Mouse (Mus musculus): Measurements from ENCODE around the gene Carm1. TPM values are rescaled to one million over a fixed set of nuclear protein-coding genes. Genes with fewer than 3 reads are reported as not detected.
"Not testable (repeated sequence)": the region's sequence is repeated elsewhere in the genome, so short reads cannot be mapped to it uniquely, and the experiment has no call there.

Gene Carm1
- polyA plus RNA-seq, 1 experiment from 2014 or later = 32.1 TPM

DNA sequence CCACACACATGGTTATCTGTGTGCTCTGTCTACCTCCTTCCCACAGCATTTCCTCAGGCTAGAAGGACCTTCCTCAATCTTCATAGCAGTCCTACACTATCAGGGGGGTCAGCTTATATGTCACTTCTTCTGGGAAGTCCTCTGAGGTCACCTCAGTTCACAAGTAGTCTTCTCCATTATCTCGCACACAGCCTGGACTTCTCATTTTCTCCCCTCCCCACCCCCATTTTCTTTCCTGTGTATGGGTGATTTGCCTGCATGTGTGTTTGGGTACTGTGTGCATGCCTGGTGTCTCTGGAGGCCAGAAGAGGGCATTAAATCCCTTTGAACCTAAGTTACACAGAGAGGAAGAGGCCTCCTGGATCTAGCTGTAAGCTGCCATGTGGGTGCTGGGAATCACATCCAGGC is 18.8 kb upstream of the Carm1 start:
- H3K4me3 ChIP-seq (ENCODE audit: low read length) = no peak overlapping the region
- no peaks in the 10 kb centered on the region for H3K9me3 ChIP-seq (ENCODE audit: low read length)
- 54% methylated on average over 1 of the region's 1 CpGs for WGBS
- no peak overlapping the region for H3K27ac ChIP-seq (ENCODE audit: low read length)
- H3K9ac ChIP-seq (replicated peaks; ENCODE audit: low read length) = no peak overlapping the region
- no peaks in the 10 kb centered on the region for H3K4me1 ChIP-seq (ENCODE audit: insufficient read depth, low read length)
- no peak overlapping the region for H3K4me2 ChIP-seq (replicated peaks; ENCODE audit: low read depth, low read length)
- H3K27me3 ChIP-seq (ENCODE audit: insufficient read depth, low read length) = no peaks in the 10 kb centered on the region
- no peak; the same call in 1 of the 2 replicates for ATAC-seq (ENCODE audit: low FRiP score, low TSS enrichment)
- no peaks in the 10 kb centered on the region for H3K36me3 ChIP-seq (ENCODE audit: insufficient read depth, low read length)

DNA sequence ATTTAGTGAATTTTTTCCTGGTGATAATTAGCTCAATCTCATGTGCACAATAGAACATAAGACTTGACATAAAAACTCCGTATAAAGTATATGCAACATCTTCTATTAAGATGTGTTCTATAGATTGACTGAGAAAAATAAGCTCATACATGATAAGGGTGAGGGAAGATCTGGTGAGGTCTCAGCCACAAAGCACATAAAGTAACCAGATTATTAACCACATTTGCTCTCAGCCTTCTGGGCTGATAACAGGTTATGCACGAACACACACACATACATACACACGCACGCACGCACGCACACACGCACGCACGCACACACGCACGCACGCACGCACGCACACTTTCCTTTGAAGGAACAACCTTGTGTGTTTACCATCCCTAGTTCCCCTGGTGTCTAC is 10.2 kb upstream of the Carm1 start:
- H3K4me1 ChIP-seq (ENCODE audit: insufficient read depth, low read length) = no peaks in the 10 kb centered on the region
- no peaks in the 10 kb centered on the region for H3K36me3 ChIP-seq (ENCODE audit: insufficient read depth, low read length)
- H3K27me3 ChIP-seq (ENCODE audit: insufficient read depth, low read length) = no peaks in the 10 kb centered on the region
- H3K9me3 ChIP-seq (ENCODE audit: low read length) = no peaks in the 10 kb centered on the region
- no peak overlapping the region for H3K9ac ChIP-seq (replicated peaks; ENCODE audit: low read length)
- H3K4me2 ChIP-seq (replicated peaks; ENCODE audit: low read depth, low read length) = no peak overlapping the region
- WGBS = 90% methylated on average over 14 of the region's 14 CpGs
- no peak for ATAC-seq (ENCODE audit: low FRiP score, low TSS enrichment)
- H3K4me3 ChIP-seq (ENCODE audit: low read length) = no peak overlapping the region
- no peak overlapping the region for H3K27ac ChIP-seq (ENCODE audit: low read length)

DNA sequence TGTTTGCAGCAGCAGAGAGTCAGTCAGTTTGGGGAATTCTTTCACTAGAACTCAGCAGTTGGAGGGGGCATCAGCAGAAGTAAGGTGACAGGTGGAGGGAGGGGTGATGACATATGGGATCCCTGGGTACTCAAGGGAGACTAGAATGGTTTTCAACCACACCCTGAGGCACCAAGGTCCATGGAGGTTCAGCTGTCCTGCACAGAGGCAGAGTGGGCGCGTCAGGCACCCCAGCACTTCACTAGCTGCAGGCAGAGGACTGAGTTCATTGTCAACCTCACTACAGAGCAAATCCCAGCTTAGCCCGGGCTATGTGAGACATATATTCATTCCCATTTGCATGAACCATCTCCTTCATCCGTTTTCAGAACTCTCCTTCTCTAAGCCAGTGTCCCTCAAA is 9.7 kb upstream of the Carm1 start:
- no peak overlapping the region for H3K4me2 ChIP-seq (replicated peaks; ENCODE audit: low read depth, low read length)
- no peaks in the 10 kb centered on the region for H3K36me3 ChIP-seq (ENCODE audit: insufficient read depth, low read length)
- ATAC-seq (ENCODE audit: low FRiP score, low TSS enrichment) = 0 out of 2 replicates have a peak, but pooled peaks have one; percentile 35
- 74% methylated on average over 4 of the region's 4 CpGs for WGBS
- no peak overlapping the region for H3K9ac ChIP-seq (replicated peaks; ENCODE audit: low read length)
- no peaks in the 10 kb centered on the region for H3K27me3 ChIP-seq (ENCODE audit: insufficient read depth, low read length)
- no peak overlapping the region for H3K27ac ChIP-seq (ENCODE audit: low read length)
- H3K4me1 ChIP-seq (ENCODE audit: insufficient read depth, low read length) = no peaks in the 10 kb centered on the region
- H3K4me3 ChIP-seq (ENCODE audit: low read length) = no peak overlapping the region
- no peaks in the 10 kb centered on the region for H3K9me3 ChIP-seq (ENCODE audit: low read length)

DNA sequence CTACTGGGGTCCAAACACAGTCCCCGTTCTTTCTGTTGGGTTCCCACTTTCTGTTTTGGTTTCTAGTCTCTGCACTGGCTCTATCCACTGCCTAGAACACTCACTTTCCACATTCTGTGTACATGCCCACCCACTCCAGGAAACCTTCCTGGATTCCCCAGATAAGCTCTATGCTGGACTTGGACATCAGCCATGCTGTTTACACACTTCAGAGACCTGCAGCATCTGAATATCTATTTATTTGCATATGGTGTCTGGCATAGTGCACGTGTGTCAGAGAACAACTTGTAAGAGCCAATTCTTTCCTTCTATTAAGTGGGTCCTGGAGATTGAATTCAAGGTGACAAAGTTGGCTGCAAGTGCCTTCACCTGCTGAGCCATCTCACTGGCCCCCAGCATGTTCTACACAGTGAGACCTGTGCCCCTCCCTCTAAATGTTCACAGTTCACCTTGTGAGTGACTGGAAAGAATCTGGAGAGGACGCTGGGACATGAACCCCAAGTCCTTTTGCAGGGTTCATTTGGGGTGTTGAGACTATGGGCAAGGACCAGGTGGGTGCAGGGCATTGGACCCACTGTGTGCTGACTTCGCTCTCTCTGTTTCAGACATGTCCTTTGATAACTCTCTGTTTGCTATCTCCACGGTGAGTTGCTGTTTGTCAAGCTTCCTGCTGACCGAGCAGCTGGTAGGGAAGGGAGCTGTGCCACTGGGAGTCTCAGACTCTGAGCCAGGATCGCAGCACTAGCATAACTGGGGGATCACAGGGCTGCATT is 6.5 kb upstream of the Carm1 start:
- Histone ChIP-seq H3K36me3 (ENCODE audit: insufficient read depth, low read length) (no peaks in the 10 kb centered on the region), H3K27ac (ENCODE audit: low read length) (no peak overlapping the region), H3K9me3 (ENCODE audit: low read length) (no peaks in the 10 kb centered on the region), H3K9ac (replicated peaks; ENCODE audit: low read length) (no peak overlapping the region), H3K4me3 (ENCODE audit: low read length) (no peak overlapping the region), H3K4me1 (ENCODE audit: insufficient read depth, low read length) (peaks cover 7% of the 10 kb centered on the region; the same call in 1 of the 2 replicates), H3K4me2 (replicated peaks; ENCODE audit: low read depth, low read length) (no peak overlapping the region), H3K27me3 (ENCODE audit: insufficient read depth, low read length) (no peaks in the 10 kb centered on the region)
- WGBS = 74% methylated on average over 7 of the region's 7 CpGs
- ATAC-seq (ENCODE audit: low FRiP score, low TSS enrichment) = no peak

DNA sequence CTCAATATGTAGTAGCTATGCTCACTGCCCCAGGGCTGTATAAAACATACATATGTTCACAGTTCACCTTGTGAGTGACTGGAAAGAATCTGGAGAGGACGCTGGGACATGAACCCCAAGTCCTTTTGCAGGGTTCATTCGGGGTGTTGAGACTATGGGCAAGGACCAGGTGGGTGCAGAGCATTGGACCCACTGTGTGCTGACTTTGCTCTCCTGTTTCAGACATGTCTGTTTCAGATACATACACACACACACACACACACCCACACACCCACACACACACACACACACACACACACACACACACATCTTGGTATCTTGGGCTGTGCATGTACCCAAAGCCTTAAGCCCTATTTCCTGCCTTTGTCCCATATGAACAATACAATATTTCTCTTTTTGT is 4.7 kb upstream of the Carm1 start:
- peaks cover 11% of the 10 kb centered on the region; the same call in 1 of the 2 replicates for H3K4me1 ChIP-seq (ENCODE audit: insufficient read depth, low read length)
- H3K27me3 ChIP-seq (ENCODE audit: insufficient read depth, low read length); H3K4me3 ChIP-seq (ENCODE audit: low read length); H3K9me3 ChIP-seq (ENCODE audit: low read length); ATAC-seq (ENCODE audit: low FRiP score, low TSS enrichment); H3K9ac ChIP-seq (replicated peaks; ENCODE audit: low read length); H3K36me3 ChIP-seq (ENCODE audit: insufficient read depth, low read length); H3K27ac ChIP-seq (ENCODE audit: low read length); H3K4me2 ChIP-seq (replicated peaks; ENCODE audit: low read depth, low read length): not testable (repeated sequence)
- 91% methylated on average over 2 of the region's 2 CpGs for WGBS

DNA sequence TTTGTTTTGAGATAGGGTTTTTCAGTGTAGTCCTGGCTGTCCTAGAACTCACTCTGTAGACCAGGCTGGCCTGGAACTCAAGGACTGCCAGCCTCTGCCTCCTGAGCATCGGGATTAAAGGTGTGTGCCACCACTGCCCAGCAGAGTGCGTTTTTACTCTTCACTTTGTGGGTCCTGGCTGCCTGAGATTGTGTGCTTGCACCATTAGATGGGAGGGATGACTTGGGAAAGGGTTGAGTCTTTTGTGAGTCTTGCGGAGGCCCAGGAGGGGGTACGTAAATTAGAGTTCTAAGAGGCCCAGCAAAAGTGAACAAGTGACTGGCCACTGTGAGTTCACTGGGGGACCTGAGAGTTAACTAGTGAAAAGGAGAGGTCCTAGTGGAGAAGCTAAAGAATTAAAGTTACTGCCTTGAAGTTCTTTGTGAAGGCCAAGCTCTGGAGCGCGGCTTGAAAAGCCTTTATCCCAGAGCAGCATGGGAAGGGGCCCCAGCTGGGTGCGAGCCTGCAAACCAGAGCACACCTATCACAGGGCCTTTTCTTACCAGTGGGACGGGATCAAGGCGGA is 1.3 kb upstream of the Carm1 start:
- Histone ChIP-seq H3K4me2 (replicated peaks; ENCODE audit: low read depth, low read length) (peak overlapping the region; percentile 68), H3K36me3 (ENCODE audit: insufficient read depth, low read length) (0 out of 2 replicates have a peak, but pooled peaks cover 3% of the 10 kb centered on the region), H3K27me3 (ENCODE audit: insufficient read depth, low read length) (no peaks in the 10 kb centered on the region), H3K4me3 (ENCODE audit: low read length) (peak overlapping the region; percentile 61), H3K4me1 (ENCODE audit: insufficient read depth, low read length) (peaks cover 20% of the 10 kb centered on the region), H3K9me3 (ENCODE audit: low read length) (no peaks in the 10 kb centered on the region), H3K27ac (ENCODE audit: low read length) (peak overlapping the region; percentile 98), H3K9ac (replicated peaks; ENCODE audit: low read length) (peak overlapping the region; percentile 64)
- 9% methylated on average over 9 of the region's 9 CpGs for WGBS
- peak; percentile 86 for ATAC-seq (ENCODE audit: low FRiP score, low TSS enrichment)

DNA sequence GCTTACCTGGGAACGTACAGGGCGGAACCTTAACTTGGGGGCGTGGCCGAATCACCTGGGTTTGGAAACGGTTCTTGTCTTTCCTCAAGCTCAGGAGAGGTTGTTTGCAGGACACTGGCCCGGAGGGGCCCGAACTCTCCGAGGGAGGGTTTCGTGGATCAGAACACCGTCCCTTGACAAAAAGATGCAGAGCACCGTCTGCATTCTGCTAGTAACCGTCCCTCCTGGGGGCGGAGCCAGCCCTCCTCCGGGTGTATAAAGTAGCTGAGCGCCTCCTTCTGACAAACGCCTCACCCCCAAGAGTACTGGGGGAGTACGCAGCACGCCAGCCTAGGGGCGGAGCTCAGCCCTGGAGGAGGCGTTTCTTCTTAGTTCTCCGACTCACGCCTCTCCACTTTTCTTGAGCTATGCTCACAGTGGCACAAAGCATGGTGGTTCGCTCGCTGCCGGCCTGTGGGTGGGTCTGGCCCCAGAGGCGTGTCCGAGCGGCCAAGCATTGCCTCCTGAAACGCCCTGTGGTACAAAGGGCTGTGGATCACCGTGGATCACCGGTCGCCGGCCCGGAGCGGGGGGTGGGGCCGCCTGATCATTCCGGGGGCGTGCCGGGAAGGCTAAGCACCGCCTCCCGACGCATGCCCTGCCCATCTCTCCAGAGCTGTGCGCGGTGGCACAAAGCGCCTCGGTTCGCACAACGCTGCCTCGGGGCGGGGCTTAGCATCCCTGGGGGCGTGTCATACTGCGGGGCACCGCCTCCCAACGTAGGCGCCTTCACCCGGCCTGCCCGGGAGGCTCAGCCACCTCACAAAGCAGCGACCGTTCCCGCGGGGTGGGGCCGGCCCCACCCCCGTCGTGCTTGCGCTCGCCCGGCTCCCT is 542 bp upstream of the Carm1 start:
- Histone ChIP-seq H3K9ac (replicated peaks; ENCODE audit: low read length) (peak overlapping the region; percentile 64), H3K36me3 (ENCODE audit: insufficient read depth, low read length) (peaks cover 4% of the 10 kb centered on the region; the same call in 1 of the 2 replicates), H3K27me3 (ENCODE audit: insufficient read depth, low read length) (no peaks in the 10 kb centered on the region), H3K9me3 (ENCODE audit: low read length) (no peaks in the 10 kb centered on the region), H3K4me2 (replicated peaks; ENCODE audit: low read depth, low read length) (peak overlapping the region; percentile 68), H3K4me1 (ENCODE audit: insufficient read depth, low read length) (peaks cover 20% of the 10 kb centered on the region), H3K27ac (ENCODE audit: low read length) (peak overlapping the region; percentile 98), H3K4me3 (ENCODE audit: low read length) (peak overlapping the region; percentile 61)
- ATAC-seq (ENCODE audit: low FRiP score, low TSS enrichment) = peak; percentile 94
- under 1% methylated on average over 65 of the region's 67 CpGs for WGBS

DNA sequence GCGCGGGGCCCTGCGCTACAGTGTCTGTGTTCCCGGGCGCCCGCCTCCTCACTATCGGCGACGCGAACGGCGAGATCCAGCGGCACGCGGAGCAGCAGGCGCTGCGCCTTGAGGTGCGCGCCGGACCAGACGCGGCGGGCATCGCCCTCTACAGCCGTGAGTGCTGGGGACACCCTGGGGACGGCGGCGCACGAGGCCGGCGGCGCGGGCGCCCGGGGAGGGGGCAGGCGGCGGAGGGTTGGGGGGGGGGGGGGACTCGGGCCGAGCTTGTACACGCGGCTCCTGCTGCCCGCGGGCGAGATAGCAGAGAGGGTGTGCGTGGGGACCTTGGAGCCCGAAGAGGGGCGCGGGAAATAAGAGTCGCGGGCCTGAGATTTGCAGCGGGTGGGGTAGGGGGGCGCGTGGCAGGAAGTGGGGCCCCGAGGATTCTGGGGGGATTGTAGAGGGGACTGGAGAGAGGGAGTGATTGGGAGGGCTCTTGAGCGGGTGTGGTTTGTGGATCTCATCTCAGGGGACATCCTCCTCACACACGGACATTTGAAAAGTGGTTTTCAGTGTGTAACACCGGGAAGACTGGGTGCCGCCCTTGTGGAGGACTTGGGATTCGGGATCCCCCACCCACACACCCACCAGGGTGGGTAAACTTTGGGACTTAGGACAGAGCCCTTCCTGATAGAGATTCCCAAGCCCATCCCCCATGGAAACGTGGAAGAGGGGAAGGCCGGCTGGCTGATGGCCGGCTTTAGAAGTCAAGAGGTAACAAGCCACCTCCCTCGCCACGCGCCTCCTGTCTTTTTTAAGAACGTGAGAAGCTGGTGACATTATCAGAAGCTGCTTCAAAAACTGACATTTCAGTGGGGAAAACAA is 614 bp downstream of the Carm1 start:
- Histone ChIP-seq H3K4me3 (ENCODE audit: low read length) (peak overlapping the region; percentile 61), H3K9me3 (ENCODE audit: low read length) (no peaks in the 10 kb centered on the region), H3K36me3 (ENCODE audit: insufficient read depth, low read length) (peaks cover 8% of the 10 kb centered on the region; the same call in 1 of the 2 replicates), H3K4me1 (ENCODE audit: insufficient read depth, low read length) (peaks cover 20% of the 10 kb centered on the region), H3K9ac (replicated peaks; ENCODE audit: low read length) (peak overlapping the region; percentile 97), H3K27ac (ENCODE audit: low read length) (peak overlapping the region; percentile 98), H3K27me3 (ENCODE audit: insufficient read depth, low read length) (no peaks in the 10 kb centered on the region), H3K4me2 (replicated peaks; ENCODE audit: low read depth, low read length) (peak overlapping the region; percentile 71)
- under 1% methylated on average over 43 of the region's 66 CpGs for whole genome bisulfite sequencing
- peak; percentile 18 for ATAC-seq (ENCODE audit: low FRiP score, low TSS enrichment)

DNA sequence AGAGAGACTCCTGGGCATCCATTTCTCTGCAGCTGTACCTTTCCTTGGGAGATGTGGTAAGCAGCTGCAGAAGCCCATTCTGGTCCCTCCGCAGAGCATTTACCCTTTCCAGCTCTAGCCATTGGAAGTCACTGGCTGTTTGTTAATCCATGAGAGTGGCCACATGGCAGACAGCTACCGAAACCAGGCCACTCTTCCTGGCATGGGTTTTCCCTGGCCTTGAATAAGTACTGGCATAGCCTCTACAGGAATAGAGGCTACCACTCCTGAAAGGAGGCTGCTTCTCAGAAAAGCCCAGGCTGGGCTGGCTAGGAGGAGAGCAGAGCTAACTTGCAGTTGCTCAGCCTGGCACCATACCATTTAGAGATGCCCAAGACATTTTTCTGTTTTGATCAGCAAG is 4.4 kb downstream of the Carm1 start:
- H3K9ac ChIP-seq (replicated peaks; ENCODE audit: low read length) = no peak overlapping the region
- no peak overlapping the region for H3K4me3 ChIP-seq (ENCODE audit: low read length)
- H3K9me3 ChIP-seq (ENCODE audit: low read length) = no peaks in the 10 kb centered on the region
- no peak for ATAC-seq (ENCODE audit: low FRiP score, low TSS enrichment)
- no peak overlapping the region for H3K27ac ChIP-seq (ENCODE audit: low read length)
- peaks cover 8% of the 10 kb centered on the region for H3K4me1 ChIP-seq (ENCODE audit: insufficient read depth, low read length)
- H3K27me3 ChIP-seq (ENCODE audit: insufficient read depth, low read length) = no peaks in the 10 kb centered on the region
- WGBS = 92% methylated on average over 2 of the region's 2 CpGs
- no peak overlapping the region for H3K4me2 ChIP-seq (replicated peaks; ENCODE audit: low read depth, low read length)
- peaks cover 8% of the 10 kb centered on the region; the same call in 1 of the 2 replicates for H3K36me3 ChIP-seq (ENCODE audit: insufficient read depth, low read length)
